Mouse (Mus musculus): ENCODE measurements around the gene Tas2r130.

DNA sequence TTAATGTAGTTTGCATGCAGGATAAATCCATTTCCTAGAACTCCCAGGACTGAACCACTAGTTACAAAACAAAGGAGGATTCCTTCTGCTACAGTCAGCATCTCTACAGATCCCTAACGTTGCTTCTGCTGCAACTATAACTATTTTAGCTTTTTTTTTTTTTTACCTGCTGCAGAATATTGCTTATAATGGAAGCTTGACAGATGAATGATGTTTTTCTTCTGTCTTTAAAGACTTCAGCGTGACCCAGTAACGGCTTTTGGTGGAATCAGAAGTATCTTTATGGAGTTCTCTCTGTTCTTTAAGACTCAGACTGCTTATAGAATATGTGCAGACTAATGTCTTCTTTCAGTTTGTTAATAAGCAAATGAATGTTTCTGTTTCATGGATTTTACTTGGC lies 48.1 kb upstream of the Tas2r130 start, which contains the start of gene Tas2r106:
- TF ChIP-seq POLR2A (IDR thresholded peaks at IDR 0.05; ENCODE audit: borderline replicate concordance, control insufficient read depth, low read depth, low read length) (no peak), CTCF (IDR thresholded peaks at IDR 0.05; ENCODE audit: control insufficient read depth, insufficient read depth, low read length) (no peak)
